Mouse (Mus musculus) hindbrain, embryonic 12.5 days (tissue): ENCODE results near the gene Cyb5rl. TPM values are rescaled to one million over a fixed set of nuclear protein-coding genes. Genes with fewer than 3 reads are reported as not detected.

Source experiments
- ATAC-seq: fragments of 200-750 bp; cut with Nextera tagmentation; 2 replicates; pipeline ENCODE4 v1.8.0; 2017; ENCODE audit warnings: moderate TSS enrichment; ENCODE audit not compliant: low FRiP score
- H3K27ac ChIP-seq: fragments of 300-500 bp; sonication (generic); 2 replicates; pipeline ENCODE4 v1.5.1; 2016; ENCODE audit warnings: mild to moderate bottlenecking
- H3K27me3 ChIP-seq: fragments of 300-500 bp; sonication (generic); 2 replicates; pipeline ENCODE4 v1.6.1; 2016; ENCODE audit warnings: mild to moderate bottlenecking
- H3K36me3 ChIP-seq: fragments of 300-500 bp; sonication (generic); 2 replicates; pipeline ENCODE4 v1.6.1; 2016; ENCODE audit warnings: mild to moderate bottlenecking
- H3K4me1 ChIP-seq: fragments of 300-500 bp; sonication (generic); 2 replicates; pipeline ENCODE4 v1.6.1; 2016
- H3K4me2 ChIP-seq: fragments of 300-500 bp; sonication (generic); replicated peaks from 2 replicates; pipeline ENCODE4 v1.6.1; 2016; ENCODE audit warnings: mild to moderate bottlenecking
- H3K4me3 ChIP-seq: fragments of 300-500 bp; sonication (generic); 2 replicates; pipeline ENCODE4 v1.5.1; 2016; ENCODE audit warnings: mild to moderate bottlenecking
- H3K9ac ChIP-seq: fragments of 300-500 bp; sonication (generic); 2 replicates; pipeline ENCODE4 v1.6.1; 2016; ENCODE audit warnings: mild to moderate bottlenecking, moderate library complexity
- H3K9me3 ChIP-seq: fragments of 300-500 bp; sonication (generic); replicated peaks from 2 replicates; pipeline ENCODE4 v1.6.1; 2016; ENCODE audit warnings: mild to moderate bottlenecking
- WGBS: fragments of 180-500 bp; shearing (Covaris S2); methylation state at CpG from one replicate; pipeline ENCODE4 v1.1.7; 2016; 5-methylcytosine and 5-hydroxymethylcytosine counted together
- polyA plus RNA-seq: library from polyadenylated mRNA; unstranded; fragments of >200 nt; fragmentation: Nextera tagmentation; extraction: Ambion mirVana; gene quantifications from 2 replicates; pipeline ENCODE4 v1.2.1, GENCODE M21; 2016

Cyb5rl gene
- polyA plus RNA-seq, 1 experiment from 2014 or later: 4.5 TPM

DNA sequence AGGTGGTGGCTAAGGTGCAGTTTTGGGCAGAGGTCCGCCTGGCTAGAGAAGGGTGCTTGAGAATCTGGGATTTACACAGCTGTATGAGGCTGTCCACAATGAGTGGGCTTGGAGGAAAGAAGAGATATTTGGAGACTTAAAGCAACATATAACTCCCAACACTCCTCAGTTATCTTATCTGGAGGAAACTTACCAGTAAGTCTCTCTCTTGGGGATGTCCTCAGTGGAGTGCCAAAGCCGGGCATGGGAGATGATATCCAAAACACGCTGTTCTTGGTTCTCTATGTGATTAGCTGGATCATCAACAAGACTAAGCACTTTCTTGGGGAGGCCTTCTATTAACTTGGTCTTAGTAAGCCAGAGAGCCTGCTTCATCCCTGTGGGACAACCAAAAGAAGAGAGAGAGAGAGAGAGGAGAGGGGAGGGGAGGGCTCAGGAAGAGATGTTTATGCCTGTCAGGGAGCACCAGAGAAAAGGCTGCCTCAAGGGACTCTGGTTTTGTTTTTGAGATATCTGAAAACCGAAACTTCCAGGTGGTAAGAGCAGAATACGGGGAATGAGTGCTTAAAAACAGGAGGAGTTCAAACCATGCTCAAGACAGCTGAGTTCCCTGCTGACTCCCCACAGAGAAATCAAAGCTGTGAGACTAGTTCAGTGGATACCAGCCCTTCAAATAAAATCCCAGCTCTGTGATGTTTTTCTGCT is 2.2 kb upstream of the Cyb5rl start:
- H3K9ac ChIP-seq: no peak overlapping the region
- H3K9me3 ChIP-seq: no peaks in the 10 kb centered on the region
- H3K4me1 ChIP-seq: peaks cover 18% of the 10 kb centered on the region
- ATAC-seq: no peak
- H3K36me3 ChIP-seq: peaks cover 48% of the 10 kb centered on the region
- no peak overlapping the region for H3K4me3 ChIP-seq
- WGBS: 94% methylated on average over 5 of the region's 5 CpGs
- no peak overlapping the region for H3K4me2 ChIP-seq
- H3K27ac ChIP-seq: no peak overlapping the region
- 0 out of 2 replicates have a peak, but pooled peaks cover 5% of the 10 kb centered on the region for H3K27me3 ChIP-seq

DNA sequence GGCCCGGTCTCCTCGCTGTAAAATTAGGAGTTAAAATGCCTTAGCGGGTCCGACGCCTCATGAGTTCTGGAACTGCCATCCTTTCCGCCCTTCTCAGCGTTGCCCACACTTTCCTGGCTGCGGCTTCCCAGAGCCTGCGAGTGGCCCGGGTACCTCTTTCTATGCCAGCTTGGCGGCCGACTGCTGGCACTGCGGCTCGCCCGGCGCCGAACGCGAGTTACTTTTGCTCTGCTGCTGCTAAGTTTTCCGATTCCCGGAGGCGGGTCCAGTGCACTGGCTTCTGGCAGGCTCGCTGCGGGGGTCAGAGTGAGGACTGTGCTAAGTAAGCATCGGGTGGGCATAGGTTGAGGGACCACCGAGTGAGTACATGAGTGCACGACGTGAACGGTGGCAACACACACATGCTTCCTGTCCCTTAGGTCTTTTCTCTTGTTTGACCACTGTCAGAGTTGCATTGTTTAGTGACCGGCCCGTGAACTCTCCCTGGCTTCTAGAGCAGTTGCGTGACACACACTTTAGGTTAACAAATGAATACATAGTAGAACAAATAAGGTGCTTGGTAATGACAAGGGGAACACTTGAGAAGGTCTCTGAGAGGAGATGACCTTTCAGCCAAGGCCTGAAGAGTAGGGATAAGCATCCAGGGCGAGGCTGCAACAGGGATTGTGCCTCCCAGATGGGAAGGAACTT is 508 bp downstream of the Cyb5rl start:
- Histone ChIP-seq H3K4me3 (peak overlapping the region; percentile 90), H3K4me2 (peak overlapping the region; percentile 76), H3K9ac (peak overlapping the region; percentile 39), H3K9me3 (no peaks in the 10 kb centered on the region), H3K27me3 (0 out of 2 replicates have a peak, but pooled peaks cover 5% of the 10 kb centered on the region), H3K36me3 (peaks cover 24% of the 10 kb centered on the region), H3K27ac (no peak overlapping the region), H3K4me1 (peaks cover 18% of the 10 kb centered on the region)
- peak; percentile 54 for ATAC-seq
- WGBS: 3% methylated on average over 33 of the region's 33 CpGs

DNA sequence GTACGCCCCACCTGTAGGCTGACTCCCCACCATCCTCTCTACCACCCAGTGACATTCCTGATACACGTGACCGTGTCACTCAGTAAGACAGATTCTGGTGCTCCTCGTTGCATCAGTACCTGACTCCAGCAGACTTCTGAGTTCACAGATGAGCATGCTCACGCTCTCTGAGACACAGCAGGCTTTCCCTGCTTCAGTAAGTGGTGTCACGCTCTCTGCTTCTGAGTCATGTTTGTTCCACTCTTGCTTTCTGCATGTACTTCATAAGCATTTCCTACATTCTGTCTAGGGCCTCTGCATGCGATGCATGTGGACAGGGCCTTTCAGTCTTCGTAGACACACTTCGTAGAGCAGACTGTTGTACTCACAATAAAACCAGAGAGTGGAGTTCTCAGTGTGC is 5.6 kb downstream of the Cyb5rl start:
- Histone ChIP-seq H3K27ac (no peak overlapping the region), H3K9ac (no peak overlapping the region), H3K4me1 (peaks cover 5% of the 10 kb centered on the region), H3K36me3 (no peaks in the 10 kb centered on the region), H3K4me3 (no peak overlapping the region), H3K9me3 (no peaks in the 10 kb centered on the region), H3K4me2 (no peak overlapping the region), H3K27me3 (0 out of 2 replicates have a peak, but pooled peaks cover 5% of the 10 kb centered on the region)
- 84% methylated on average over 9 of the region's 9 CpGs for WGBS
- no peak for ATAC-seq

DNA sequence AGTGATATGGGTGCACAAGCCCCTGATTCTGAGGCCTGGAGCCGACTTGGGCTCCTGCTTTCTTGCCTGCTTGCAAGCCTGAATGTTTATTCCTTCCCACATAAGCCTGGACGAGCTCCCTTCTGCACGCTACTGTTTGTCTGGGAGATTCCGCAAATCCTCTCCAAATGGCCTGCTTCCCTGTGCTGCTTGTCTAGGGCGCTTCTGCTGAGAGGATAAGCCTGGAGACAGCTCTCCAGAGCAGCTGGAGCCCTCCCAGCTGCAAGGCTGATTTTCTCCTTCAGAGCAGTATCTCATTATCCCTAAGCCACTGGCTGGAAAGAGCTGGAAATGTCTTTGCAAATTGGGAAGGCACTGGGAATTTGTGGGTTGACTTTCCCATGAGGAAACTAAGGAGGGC is 8.7 kb downstream of the Cyb5rl start:
- Histone ChIP-seq H3K36me3 (no peaks in the 10 kb centered on the region), H3K27me3 (no peaks in the 10 kb centered on the region), H3K27ac (peak overlapping the region; percentile 26; the same call in 1 of the 2 replicates), H3K4me1 (0 out of 2 replicates have a peak, but pooled peaks cover 4% of the 10 kb centered on the region), H3K4me3 (no peak overlapping the region), H3K9me3 (no peaks in the 10 kb centered on the region), H3K4me2 (no peak overlapping the region), H3K9ac (no peak overlapping the region)
- ATAC-seq: no peak
- 79% methylated on average over 5 of the region's 5 CpGs for WGBS

DNA sequence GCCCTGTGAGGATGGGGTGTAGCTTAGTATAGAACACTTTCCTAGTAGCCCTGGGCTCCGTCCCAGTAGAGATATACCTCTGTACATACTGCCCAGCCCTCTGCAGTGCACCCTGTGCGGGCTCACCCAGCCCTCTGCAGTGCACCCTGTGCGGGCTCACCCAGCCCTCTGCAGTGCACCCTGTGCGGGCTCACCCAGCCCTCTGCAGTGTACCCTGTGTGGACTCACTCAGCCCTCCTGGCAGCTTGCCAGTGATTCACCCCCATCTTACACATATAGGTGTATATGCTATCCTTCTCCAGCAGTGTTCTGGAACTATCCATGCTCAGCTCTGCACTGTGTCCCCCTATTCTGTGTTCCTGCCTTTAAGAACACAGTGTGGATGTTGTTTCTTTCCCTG is 12.1 kb downstream of the Cyb5rl start:
- H3K4me2 ChIP-seq: no peak overlapping the region
- no peaks in the 10 kb centered on the region for H3K9me3 ChIP-seq
- no peaks in the 10 kb centered on the region for H3K36me3 ChIP-seq
- WGBS: 83% methylated on average over 4 of the region's 4 CpGs
- H3K4me3 ChIP-seq: no peak overlapping the region
- no peaks in the 10 kb centered on the region for H3K27me3 ChIP-seq
- H3K4me1 ChIP-seq: peaks cover 14% of the 10 kb centered on the region
- H3K27ac ChIP-seq: no peak overlapping the region
- H3K9ac ChIP-seq: no peak overlapping the region
- ATAC-seq: 0 out of 2 replicates have a peak, but pooled peaks have one; percentile 46

DNA sequence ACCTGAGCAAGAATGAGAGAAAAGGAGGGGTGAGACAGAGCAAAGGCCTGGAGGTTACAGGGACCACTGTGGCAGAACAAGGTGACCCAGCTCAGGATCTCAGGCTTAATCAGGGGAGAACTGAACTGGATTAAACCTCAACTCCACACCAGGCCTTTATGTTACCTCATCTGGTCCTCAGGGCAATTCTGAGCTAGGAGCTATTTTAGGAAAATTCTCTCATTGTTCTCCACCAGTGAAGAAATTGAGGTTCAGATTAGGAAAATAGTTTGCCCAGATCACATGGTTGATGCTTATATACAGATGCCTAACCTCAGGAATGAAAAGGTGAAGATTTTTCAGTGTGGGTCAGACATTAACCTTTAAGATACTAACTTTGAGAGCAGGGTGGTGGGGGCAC is 12.9 kb downstream of the Cyb5rl start:
- Histone ChIP-seq H3K27me3 (no peaks in the 10 kb centered on the region), H3K4me1 (peaks cover 22% of the 10 kb centered on the region), H3K36me3 (no peaks in the 10 kb centered on the region), H3K9ac (no peak overlapping the region), H3K27ac (no peak overlapping the region), H3K4me3 (no peak overlapping the region), H3K9me3 (no peaks in the 10 kb centered on the region), H3K4me2 (no peak overlapping the region)
- ATAC-seq: no peak

DNA sequence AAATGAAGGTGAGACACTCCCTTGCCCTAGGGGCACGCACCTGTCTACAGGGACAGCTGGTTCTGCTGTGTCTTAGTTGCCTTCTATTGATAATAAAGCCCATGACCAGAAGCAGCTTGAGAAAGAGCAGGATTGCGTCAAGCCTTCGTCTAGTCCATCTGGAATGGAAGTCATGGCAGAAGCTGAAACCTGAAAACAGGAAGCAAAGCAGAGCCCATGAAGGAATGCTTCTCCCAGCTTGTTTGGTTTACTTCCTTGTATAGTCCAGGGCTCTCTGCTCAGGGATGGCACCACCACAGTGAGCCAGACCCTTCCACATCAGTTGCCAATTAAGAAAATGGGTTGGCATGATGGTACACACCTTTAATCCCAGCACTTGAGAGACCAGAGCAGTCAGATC is 15.4 kb downstream of the Cyb5rl start:
- H3K27ac ChIP-seq: no peak overlapping the region
- H3K9me3 ChIP-seq: no peaks in the 10 kb centered on the region
- H3K27me3 ChIP-seq: no peaks in the 10 kb centered on the region
- no peak overlapping the region for H3K9ac ChIP-seq
- no peak overlapping the region for H3K4me3 ChIP-seq
- no peak for ATAC-seq
- no peaks in the 10 kb centered on the region for H3K36me3 ChIP-seq
- H3K4me1 ChIP-seq: peaks cover 32% of the 10 kb centered on the region
- no peak overlapping the region for H3K4me2 ChIP-seq
- WGBS: 93% methylated on average over 3 of the region's 3 CpGs

DNA sequence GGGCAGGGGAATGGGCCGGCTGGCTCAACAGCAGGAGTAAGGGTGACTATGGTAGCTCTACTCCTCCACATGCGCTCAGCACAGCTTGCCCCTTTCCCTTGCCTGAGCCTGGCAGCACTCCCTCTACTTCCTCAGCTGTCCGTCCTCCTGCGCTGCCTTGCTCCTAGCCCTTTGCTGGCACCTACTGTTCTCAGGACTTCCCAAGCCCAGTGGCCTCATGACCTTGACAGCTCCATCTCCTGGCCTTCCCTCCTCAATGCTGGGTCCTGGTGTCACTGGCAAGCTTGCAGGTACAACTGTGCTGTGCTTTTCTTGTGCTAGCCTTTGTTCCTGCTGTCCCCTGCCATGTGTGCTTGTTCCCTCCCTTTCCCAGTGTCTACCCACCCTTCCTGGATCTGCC is 16.3 kb downstream of the Cyb5rl start:
- H3K9me3 ChIP-seq: no peaks in the 10 kb centered on the region
- no peak overlapping the region for H3K4me2 ChIP-seq
- peaks cover 32% of the 10 kb centered on the region for H3K4me1 ChIP-seq
- H3K27ac ChIP-seq: no peak overlapping the region
- WGBS: 95% methylated on average over 4 of the region's 4 CpGs
- no peak overlapping the region for H3K4me3 ChIP-seq
- H3K36me3 ChIP-seq: no peaks in the 10 kb centered on the region
- no peaks in the 10 kb centered on the region for H3K27me3 ChIP-seq
- no peak for ATAC-seq
- no peak overlapping the region for H3K9ac ChIP-seq

DNA sequence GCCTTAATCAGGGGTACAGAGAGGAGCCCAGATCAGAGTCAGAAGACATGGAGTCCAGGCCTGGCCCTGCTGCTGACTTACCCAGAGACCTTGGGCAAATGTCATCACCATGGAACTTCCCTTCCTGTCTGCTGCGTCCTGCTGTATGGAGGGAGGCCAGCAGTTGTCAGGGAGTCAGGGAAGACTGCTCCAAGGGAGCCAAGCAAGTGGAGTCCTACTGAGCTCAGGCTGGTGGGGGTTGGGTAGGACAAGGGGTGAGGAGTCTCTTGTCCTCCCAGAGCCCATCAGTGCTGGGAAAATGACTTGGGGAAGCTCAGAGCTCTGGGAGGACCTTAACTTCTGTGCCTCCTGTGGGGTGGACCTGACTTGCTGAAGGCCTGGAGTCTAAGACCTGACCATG is 17.6 kb downstream of the Cyb5rl start:
- Histone ChIP-seq H3K27me3 (no peaks in the 10 kb centered on the region), H3K36me3 (no peaks in the 10 kb centered on the region), H3K4me2 (no peak overlapping the region; the same call in 1 of the 2 replicates), H3K27ac (peak overlapping the region; percentile 90), H3K9ac (no peak overlapping the region), H3K4me3 (no peak overlapping the region), H3K9me3 (no peaks in the 10 kb centered on the region), H3K4me1 (peaks cover 27% of the 10 kb centered on the region)
- ATAC-seq: peak; percentile 69
- WGBS: 10% methylated on average over 1 of the region's 1 CpGs

DNA sequence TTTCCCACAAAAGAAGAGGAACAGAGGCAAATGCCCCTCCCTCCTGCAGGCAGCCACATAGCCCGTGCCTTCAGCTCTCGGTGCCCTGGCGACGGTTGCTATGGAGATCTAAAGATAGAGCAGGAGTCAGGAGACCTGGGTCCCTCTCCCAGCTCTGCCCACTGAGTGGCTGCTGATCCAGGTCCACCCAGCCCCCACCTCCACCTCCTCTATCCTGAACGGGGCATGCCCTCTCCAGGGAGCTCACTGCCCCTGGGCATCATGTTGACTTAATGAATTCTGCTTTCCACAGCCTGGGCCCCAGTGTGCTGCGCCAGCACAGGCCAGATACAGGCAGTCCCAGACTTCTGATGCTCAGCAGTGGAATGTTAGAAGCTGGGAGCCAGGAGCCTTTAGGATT is 18.1 kb downstream of the Cyb5rl start:
- no peaks in the 10 kb centered on the region for H3K9me3 ChIP-seq
- 7% methylated on average over 6 of the region's 6 CpGs for WGBS
- peaks cover 27% of the 10 kb centered on the region for H3K4me1 ChIP-seq
- H3K4me3 ChIP-seq: no peak overlapping the region
- H3K27me3 ChIP-seq: no peaks in the 10 kb centered on the region
- H3K27ac ChIP-seq: peak overlapping the region; percentile 90
- H3K4me2 ChIP-seq: no peak overlapping the region; the same call in 1 of the 2 replicates
- H3K36me3 ChIP-seq: no peaks in the 10 kb centered on the region
- H3K9ac ChIP-seq: no peak overlapping the region
- peak; percentile 96 for ATAC-seq

DNA sequence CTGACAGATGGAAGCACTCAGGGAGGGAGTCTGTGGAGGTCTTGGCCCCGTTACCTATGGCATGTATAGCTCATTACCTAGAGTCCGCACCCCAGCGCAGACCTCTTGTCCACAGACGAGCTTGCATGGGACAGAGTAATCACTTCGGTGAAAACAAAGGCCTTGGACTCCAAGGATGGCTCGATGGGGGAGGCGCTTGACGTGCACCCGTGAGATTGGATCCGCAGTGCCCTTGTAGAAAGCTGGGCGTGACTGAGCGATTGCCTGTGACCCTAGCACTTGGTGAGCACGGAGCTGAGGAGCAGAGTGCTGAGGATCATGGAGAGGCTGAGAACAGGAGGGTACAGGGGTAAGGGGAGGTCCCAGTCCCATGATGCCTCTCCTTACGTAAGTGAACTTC is 24.9 kb downstream of the Cyb5rl start:
- Histone ChIP-seq H3K9me3 (no peaks in the 10 kb centered on the region), H3K4me1 (peaks cover 27% of the 10 kb centered on the region), H3K9ac (no peak overlapping the region), H3K4me2 (no peak overlapping the region), H3K27ac (no peak overlapping the region), H3K27me3 (no peaks in the 10 kb centered on the region), H3K4me3 (no peak overlapping the region), H3K36me3 (no peaks in the 10 kb centered on the region)
- WGBS: 82% methylated on average over 14 of the region's 14 CpGs
- no peak for ATAC-seq

DNA sequence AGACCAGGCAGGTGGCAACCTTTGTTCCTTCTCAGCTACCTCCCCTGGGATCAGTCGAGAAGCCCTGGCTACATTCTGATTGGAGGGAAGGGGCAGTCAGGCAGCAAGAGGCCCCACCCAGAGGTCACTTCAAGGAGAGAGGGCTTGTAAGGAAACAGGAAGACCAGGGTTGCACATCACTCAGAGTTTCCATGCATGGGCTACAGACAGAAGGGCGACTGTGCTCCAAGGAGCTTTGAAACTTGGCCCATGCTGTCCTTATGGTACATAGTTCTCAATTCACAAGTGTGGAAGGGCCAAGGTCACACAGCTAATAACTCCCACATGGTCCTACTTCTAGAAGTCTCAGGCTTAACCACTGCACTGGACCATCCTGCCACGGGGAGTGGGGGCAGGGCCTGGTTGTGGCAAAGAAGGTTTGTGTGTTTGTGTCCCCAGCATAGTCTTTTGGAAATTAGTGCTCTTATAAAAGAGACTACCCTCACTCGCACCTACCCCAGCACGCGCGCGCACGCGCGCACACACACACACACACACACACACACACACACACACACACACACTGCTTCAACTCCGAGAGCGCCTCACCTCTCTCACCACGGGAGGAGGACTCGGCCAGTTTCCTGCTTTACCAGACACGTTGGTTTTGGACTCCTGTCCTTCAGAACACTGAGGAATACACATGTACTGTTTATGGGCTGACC is 27.8 kb downstream of the Cyb5rl start:
- no peaks in the 10 kb centered on the region for H3K36me3 ChIP-seq
- H3K9ac ChIP-seq: no peak overlapping the region
- H3K4me3 ChIP-seq: no peak overlapping the region
- no peak overlapping the region for H3K4me2 ChIP-seq
- H3K27ac ChIP-seq: no peak overlapping the region
- H3K27me3 ChIP-seq: no peaks in the 10 kb centered on the region
- ATAC-seq: no peak
- no peaks in the 10 kb centered on the region for H3K9me3 ChIP-seq
- peaks cover 47% of the 10 kb centered on the region for H3K4me1 ChIP-seq
- WGBS: 77% methylated on average over 16 of the region's 16 CpGs
